Mouse (Mus musculus) layer of hippocampus, adult 11-12 months (tissue): Measurements from ENCODE around the gene Polr3c.
A peak's percentile ranks its signal among the peaks of the same experiment; 100 is the strongest.
"Not testable (repeated sequence)": the region's sequence is repeated elsewhere in the genome, so short reads cannot be mapped to it uniquely, and the experiment has no call there.

Experiments used
- DNase-seq: peaks from one replicate; pipeline ENCODE4 v3.0.0; 2022; ENCODE audit warnings: low spot score

The Polr3c gene

DNA sequence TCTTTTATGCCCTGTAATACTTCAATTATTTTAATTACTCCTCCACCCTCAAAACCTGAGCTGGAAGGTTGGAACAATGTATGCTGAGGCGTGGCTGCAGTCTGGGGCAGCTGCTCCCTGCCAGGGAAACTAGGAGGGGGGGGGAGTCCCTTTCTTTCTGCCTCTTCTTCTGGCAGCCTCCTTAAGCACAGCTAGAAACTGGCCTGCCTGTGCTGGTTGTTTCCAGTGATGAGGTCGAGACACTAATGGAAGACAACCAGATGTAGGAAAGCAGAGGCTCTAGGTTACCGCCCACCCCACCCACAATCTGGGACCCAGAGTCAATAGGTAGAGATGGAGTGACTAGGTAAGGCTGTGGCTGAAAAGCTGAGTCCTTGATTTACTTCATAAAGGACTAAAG, 51.7 kb downstream of the Polr3c start:
- no peak for DNase-seq

GRCm38 (mm10) chr3:96675171-96675570, 52.3 kb downstream of the Polr3c start:
- DNase-seq, result no peak

DNA sequence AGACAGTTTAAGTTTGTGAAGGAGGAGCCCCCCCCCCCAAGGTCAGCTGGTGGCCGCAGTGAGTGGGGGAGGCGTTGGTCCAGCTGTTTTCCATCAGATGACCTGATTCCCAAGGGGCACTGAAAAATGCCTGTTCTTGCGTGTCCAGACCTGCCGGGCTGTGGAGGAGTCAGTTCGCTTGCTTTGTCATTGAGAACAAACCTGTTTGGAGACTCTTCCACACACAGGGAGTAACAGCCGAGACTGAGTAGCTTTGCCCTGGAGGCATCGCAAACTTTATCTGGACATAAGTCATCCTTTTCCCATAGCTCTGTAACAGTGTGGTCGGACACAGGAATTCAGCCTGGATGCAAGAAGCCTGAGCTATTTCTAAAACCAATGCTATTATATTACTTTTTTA, 53.0 kb downstream of the Polr3c start:
- no peak for DNase-seq

DNA sequence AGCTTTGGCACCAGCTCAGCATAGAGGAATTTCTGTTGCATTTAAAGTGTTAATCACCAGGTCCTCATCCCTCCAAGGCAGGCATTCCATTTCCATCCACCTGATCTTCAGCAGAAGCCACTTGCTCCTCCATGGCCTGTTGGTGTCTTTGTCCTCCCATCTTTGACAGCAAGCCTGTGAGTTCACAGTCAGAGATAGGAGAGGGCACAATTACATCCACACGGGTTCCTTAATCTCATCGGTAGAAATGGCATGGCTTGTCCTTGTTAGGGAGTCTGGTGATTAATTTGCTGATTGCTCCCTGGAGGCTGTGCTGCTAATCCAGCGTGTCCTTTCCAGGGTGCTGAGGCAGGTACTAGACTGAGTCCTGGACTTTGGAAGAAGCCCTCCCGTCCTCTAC, 53.9 kb downstream of the Polr3c start:
- no peak for DNase-seq

DNA sequence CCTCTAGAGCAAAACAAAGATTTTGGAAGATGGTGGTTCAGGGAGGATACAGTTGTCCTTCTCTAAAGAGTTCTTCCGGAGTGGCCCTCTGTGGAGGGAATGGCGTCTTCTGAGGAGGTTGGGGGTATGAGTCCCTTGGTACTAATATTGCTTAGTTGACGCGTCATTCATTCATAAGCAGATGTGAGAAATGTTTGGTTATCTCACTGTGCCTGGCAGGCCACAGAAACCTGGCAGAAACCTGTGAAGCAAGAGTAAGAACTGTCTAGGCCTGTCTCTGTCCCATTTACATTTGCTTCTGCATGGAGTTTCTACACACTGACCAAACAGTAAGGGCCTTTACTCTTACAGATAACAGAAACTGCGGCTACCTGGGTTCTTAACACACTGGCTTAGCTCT, 55.9 kb downstream of the Polr3c start:
- DNase-seq, result no peak

DNA sequence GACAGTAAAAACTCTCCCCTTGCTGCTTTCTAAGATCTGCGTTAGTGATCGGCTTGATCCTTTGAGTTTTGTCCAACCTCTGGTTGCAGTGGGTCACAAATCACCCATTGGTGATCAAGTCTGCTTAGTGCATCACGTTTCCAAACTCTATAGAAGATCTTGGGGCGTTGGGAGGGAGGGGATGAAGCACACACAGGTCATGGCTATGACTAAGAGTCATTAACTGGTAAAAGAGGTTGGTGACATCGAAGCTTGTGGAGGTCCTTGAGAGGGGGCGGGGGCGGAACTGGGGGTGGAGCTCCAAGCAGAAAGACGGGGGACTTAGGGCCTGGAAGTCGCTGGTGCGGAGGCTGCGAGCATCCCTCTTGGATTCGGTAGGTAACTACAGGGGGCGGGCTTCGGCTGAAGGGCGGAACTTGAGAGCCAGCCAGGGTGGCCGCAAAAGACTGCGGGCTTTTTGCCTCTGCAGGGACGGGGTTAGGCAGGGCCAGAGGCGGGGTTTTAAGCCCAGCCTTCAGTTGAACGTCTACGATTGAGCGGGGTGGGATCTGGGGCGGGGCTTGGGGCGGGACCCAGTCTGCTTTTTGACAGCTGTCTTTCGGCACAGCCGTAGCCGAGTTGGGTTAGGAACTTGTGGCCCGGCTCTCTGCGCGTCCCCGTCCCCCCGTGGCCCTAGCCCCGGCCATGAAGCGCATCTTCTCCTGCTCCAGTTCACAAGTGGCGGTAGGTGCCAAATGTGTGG, 57.5 kb downstream of the Polr3c start, which contains the start of gene Ankrd35:
Gene Ankrd35 (plus strand): TSS at position 405 of the 742 bp plus-strand sequence.
- DNase-seq, result peak; percentile 68

DNA sequence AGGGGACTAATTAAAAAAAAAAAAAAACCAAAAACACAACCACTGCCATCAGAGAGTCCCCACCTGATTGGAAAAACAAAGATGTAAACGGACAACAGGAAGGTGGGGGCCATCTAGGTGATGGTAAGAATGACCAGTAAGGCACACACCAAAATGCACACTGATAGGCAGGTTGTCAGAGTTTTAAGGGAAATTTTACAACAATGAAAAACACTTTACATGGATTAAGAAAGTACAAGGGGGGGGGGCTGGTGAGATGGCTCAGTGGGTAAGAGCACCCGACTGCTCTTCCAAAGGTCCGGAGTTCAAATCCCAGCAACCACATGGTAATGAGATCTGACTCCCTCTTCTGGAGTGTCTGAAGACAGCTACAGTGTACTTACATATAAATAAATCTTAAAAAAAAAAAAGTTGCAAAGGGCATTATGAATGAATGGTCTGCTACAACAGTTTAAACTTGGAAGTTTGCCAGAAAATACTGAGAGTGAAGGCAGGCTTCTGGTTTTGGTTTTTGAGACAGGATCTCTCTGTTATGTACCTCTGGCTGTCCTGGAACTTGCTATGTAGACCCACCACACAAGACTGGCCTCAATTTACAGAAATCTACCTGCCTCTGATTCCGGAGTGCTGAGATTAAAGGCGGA, 58.9 kb downstream of the Polr3c start:
- no peak for DNase-seq

- DNase-seq, result no peak
These were observed 60.1 kb downstream of the Polr3c start for GRCm38 (mm10) chr3:96667316-96667715.

DNA sequence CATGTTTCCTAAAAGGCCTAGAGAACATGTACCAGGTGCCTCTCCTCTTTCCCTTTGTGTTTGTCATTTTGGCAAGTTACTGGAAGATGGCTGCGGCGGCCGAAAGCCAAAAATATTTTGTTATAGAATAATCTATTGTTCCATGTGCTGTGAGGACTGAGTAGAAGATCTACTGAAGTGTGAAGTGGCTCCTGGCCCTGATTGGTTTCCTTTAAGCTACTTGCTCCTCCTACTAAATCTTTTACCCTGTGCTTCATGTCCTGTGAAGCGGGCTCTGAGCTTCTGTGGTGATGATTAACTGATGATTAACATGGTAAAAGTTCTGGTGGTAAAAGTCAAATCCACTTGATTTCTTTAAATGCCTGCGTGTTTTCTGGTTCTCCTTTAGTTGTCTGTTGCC, 60.5 kb downstream of the Polr3c start:
- no peak for DNase-seq

GRCm38 (mm10) chr3:96665732-96666363, 61.6 kb downstream of the Polr3c start:
- DNase-seq, result not testable (repeated sequence)

- peak; percentile 88 for DNase-seq
These were observed 63.8 kb downstream of the Polr3c start for GRCm38 (mm10) chr3:96663432-96664239.

DNA sequence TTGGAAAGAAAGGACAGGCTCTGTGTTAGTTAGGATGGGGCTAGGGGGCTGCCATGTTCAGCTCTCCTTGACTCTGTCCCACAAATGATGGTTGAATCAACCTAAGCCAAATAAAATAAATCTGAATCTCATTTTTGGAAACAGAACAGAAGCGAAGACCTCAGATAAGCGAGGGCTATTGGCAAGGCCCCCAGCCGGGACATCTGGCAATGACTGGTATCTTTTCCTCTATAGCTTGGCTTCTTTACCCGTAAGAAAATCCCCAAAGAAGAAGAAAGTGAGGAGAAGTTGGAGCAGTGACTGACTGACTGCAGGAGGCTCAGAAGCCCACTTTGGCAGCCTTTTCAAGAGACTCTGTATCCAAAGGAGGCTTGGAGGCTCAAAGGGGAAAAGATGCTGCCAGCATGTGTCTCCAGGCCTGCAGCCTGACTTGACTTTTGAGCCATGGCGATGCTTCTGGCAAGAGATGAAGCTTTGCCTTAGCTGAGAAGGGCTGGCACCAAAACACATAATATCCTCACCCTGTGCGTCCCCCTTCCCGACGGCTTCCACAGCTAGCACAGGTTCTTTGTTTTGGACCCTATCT, 64.6 kb downstream of the Polr3c start:
- no peak for DNase-seq
